Mouse (Mus musculus) liver, embryonic 14.5 days (tissue): ENCODE measurements at regions not wholly inside any gene's neighbourhood (a gene's known extent, or its start where the extent isn't known, plus 50 kb on each side); places are given as distances from the start of the nearest gene placed in this dataset.
"Not testable (repeated sequence)": the region's sequence is repeated elsewhere in the genome, so short reads cannot be mapped to it uniquely, and the experiment has no call there.

ENCODE experiments used
- ATAC-seq: fragments of 200-750 bp; cut with Nextera tagmentation; 2 replicates; pipeline ENCODE4 v1.8.0; 2017; ENCODE audit warnings: moderate number of reproducible peaks, mild to moderate bottlenecking, moderate library complexity; ENCODE audit not compliant: insufficient read depth
- DNase-seq, 3 experiments: peaks; one replicate each; pipeline ENCODE4 v3.0.0-alpha.2; 2012 to 2013; ENCODE audit warnings: low read depth in 3 of 3, low spot score in 3 of 3
- H3K27ac ChIP-seq: fragments of 300-500 bp; sonication (generic); 2 replicates; pipeline ENCODE4 v1.5.1; 2014; ENCODE audit warnings: moderate library complexity, mild to moderate bottlenecking, control low read depth, inconsistent platforms
- H3K27me3 ChIP-seq: fragments of 300-500 bp; sonication (generic); 2 replicates; pipeline ENCODE4 v1.6.1; 2014; ENCODE audit warnings: mild to moderate bottlenecking, low read length, moderate library complexity; ENCODE audit not compliant: control insufficient read depth, insufficient read depth
- H3K36me3 ChIP-seq: fragments of 300-500 bp; sonication (generic); replicated peaks from 2 replicates; pipeline ENCODE4 v1.6.1; 2014; ENCODE audit warnings: low read depth; ENCODE audit not compliant: control insufficient read depth, insufficient read depth
- H3K4me1 ChIP-seq, 2 experiments: fragments of 200-500 bp in 1 of 2; fragments of 300-500 bp in 1 of 2; sonication (generic) in 1 of 2; replicated peaks; 2 replicates each; pipeline ENCODE4 v1.6.1; 2012 to 2014; ENCODE audit warnings: antibody characterized with exemption in 1 of 2, inconsistent platforms in 1 of 2, low read length in 1 of 2; ENCODE audit not compliant: control insufficient read depth in 2 of 2, insufficient read depth in 2 of 2
- H3K4me2 ChIP-seq: fragments of 300-500 bp; sonication (generic); 2 replicates; pipeline ENCODE4 v1.6.1; 2014; ENCODE audit warnings: low read depth, mild to moderate bottlenecking, control low read depth, moderate library complexity
- H3K4me3 ChIP-seq, 2 experiments: fragments of 200-500 bp in 1 of 2; fragments of 300-500 bp in 1 of 2; sonication (generic) in 1 of 2; 2 replicates each; pipeline ENCODE4 v1.5.1; 2012 to 2014; ENCODE audit warnings: low read depth in 2 of 2, low read length in 2 of 2, mild to moderate bottlenecking in 2 of 2, control low read depth in 1 of 2, inconsistent platforms in 1 of 2, moderate library complexity in 1 of 2; ENCODE audit not compliant: insufficient read depth in 1 of 2
- H3K9ac ChIP-seq: fragments of 300-500 bp; sonication (generic); replicated peaks from 2 replicates; pipeline ENCODE4 v1.6.1; 2014; ENCODE audit warnings: mild to moderate bottlenecking, control low read depth, moderate library complexity
- H3K9me3 ChIP-seq: fragments of 300-500 bp; sonication (generic); 2 replicates; pipeline ENCODE4 v1.6.1; 2016; ENCODE audit warnings: low read length, mixed read lengths; ENCODE audit not compliant: control insufficient read depth
- CTCF ChIP-seq: IDR thresholded peaks from 2 replicates; pipeline ENCODE4 v1.5.1; 2016; ENCODE audit warnings: antibody characterized with exemption, low read depth, control low read depth
- EP300 ChIP-seq: IDR thresholded peaks from 2 replicates; pipeline ENCODE4 v1.6.1; 2016; ENCODE audit warnings: antibody characterized with exemption, low read depth
- WGBS: fragments of 180-500 bp; shearing (Covaris S2); extraction: QIAGEN DNeasy Blood & Tissue Kit; methylation state at CpG from one replicate; pipeline ENCODE4 v1.1.7; 2014; ENCODE audit not compliant: insufficient replicate concordance; 5-methylcytosine and 5-hydroxymethylcytosine counted together

GRCm38 (mm10) chr14:54128334-54128733, 125.6 kb downstream of the Dad1 start:
- DNase-seq (no peak), ATAC-seq (no peak)
- Histone ChIP-seq H3K4me2 (no peak overlapping the region), H3K4me1 (no peaks in the 10 kb centered on the region), H3K9me3 (no peaks in the 10 kb centered on the region), H3K4me3 (no peak overlapping the region), H3K27me3 (no peaks in the 10 kb centered on the region), H3K36me3 (no peaks in the 10 kb centered on the region), H3K9ac (no peak overlapping the region), H3K27ac (no peak overlapping the region)
- 47% methylated on average over 4 of the region's 4 CpGs for WGBS
- TF ChIP-seq EP300 (no peak), CTCF (no peak)

- ATAC-seq (no peak), DNase-seq (no peak)
- TF ChIP-seq EP300: no peak
- no peak for TF ChIP-seq CTCF
- no peak overlapping the region for H3K4me2 ChIP-seq
- no peaks in the 10 kb centered on the region for H3K9me3 ChIP-seq
- H3K27ac ChIP-seq: no peak overlapping the region
- no peaks in the 10 kb centered on the region for H3K36me3 ChIP-seq
- no peak overlapping the region for H3K9ac ChIP-seq
- H3K4me3 ChIP-seq: no peak overlapping the region
- H3K27me3 ChIP-seq: no peaks in the 10 kb centered on the region
- peaks cover 0 to 6% of the 10 kb centered on the region in 2 experiments; a peak in 2 of 4 replicates for H3K4me1 ChIP-seq
Observed at GRCm38 (mm10) chr14:54125510-54125909, 128.4 kb downstream of the Dad1 start.

GRCm38 (mm10) chr14:54121973-54122372, 131.9 kb downstream of the Dad1 start:
- H3K4me1 ChIP-seq: peaks cover 0 to 6% of the 10 kb centered on the region in 2 experiments; a peak in 2 of 4 replicates
- H3K4me2 ChIP-seq: no peak overlapping the region
- no peak overlapping the region for H3K9ac ChIP-seq
- DNase-seq: no peak
- no peaks in the 10 kb centered on the region for H3K27me3 ChIP-seq
- no peak for ATAC-seq
- no peak overlapping the region for H3K27ac ChIP-seq
- H3K36me3 ChIP-seq: no peaks in the 10 kb centered on the region
- H3K9me3 ChIP-seq: no peaks in the 10 kb centered on the region
- TF ChIP-seq CTCF: no peak
- H3K4me3 ChIP-seq: no peak overlapping the region
- 55% methylated on average over 7 of the region's 7 CpGs for WGBS

GRCm38 (mm10) chr14:54121340-54121739, 132.6 kb downstream of the Dad1 start:
- no peak overlapping the region for H3K4me2 ChIP-seq
- peaks cover 0 to 6% of the 10 kb centered on the region in 2 experiments; a peak in 2 of 4 replicates for H3K4me1 ChIP-seq
- H3K27me3 ChIP-seq: no peaks in the 10 kb centered on the region
- ATAC-seq (no peak), DNase-seq (no peak)
- H3K36me3 ChIP-seq: no peaks in the 10 kb centered on the region
- 64% methylated on average over 4 of the region's 4 CpGs for WGBS
- no peak overlapping the region for H3K9ac ChIP-seq
- no peaks in the 10 kb centered on the region for H3K9me3 ChIP-seq
- H3K27ac ChIP-seq: no peak overlapping the region
- H3K4me3 ChIP-seq: no peak overlapping the region
- TF ChIP-seq EP300 (no peak), CTCF (no peak)

- ATAC-seq: no peak
Observed at GRCm38 (mm10) chr14:54120194-54120593, 133.7 kb downstream of the Dad1 start.

GRCm38 (mm10) chr14:54117607-54118006, 136.3 kb downstream of the Dad1 start:
- ATAC-seq, DNase-seq, H3K36me3 ChIP-seq, H3K27ac ChIP-seq, H3K4me2 ChIP-seq, H3K9ac ChIP-seq, H3K4me1 ChIP-seq, H3K4me3 ChIP-seq, H3K27me3 ChIP-seq, H3K9me3 ChIP-seq: not testable (repeated sequence)
- 83% methylated on average over 8 of the region's 8 CpGs for WGBS

More at GRCm38 (mm10) chr14:54120194-54120593, 133.7 kb downstream of the Dad1 start:
- no peak overlapping the region for H3K4me3 ChIP-seq
- no peaks in the 10 kb centered on the region for H3K36me3 ChIP-seq
- TF ChIP-seq CTCF (no peak), EP300 (no peak)
- no peak overlapping the region for H3K9ac ChIP-seq
- no peaks in the 10 kb centered on the region for H3K27me3 ChIP-seq
- H3K4me2 ChIP-seq: no peak overlapping the region
- H3K27ac ChIP-seq: no peak overlapping the region
- 70% methylated on average over 5 of the region's 5 CpGs for WGBS
- H3K4me1 ChIP-seq: peaks cover 0 to 6% of the 10 kb centered on the region in 2 experiments; a peak in 2 of 4 replicates
- no peaks in the 10 kb centered on the region for H3K9me3 ChIP-seq
- no peak for DNase-seq
